Mouse (Mus musculus): ENCODE measurements around the gene Gm11034. TPM values are rescaled to one million over a fixed set of nuclear protein-coding genes. Genes with fewer than 3 reads are reported as not detected.

Gm11034 gene
- total and polyA plus RNA-seq, 3 experiments = not detected

DNA sequence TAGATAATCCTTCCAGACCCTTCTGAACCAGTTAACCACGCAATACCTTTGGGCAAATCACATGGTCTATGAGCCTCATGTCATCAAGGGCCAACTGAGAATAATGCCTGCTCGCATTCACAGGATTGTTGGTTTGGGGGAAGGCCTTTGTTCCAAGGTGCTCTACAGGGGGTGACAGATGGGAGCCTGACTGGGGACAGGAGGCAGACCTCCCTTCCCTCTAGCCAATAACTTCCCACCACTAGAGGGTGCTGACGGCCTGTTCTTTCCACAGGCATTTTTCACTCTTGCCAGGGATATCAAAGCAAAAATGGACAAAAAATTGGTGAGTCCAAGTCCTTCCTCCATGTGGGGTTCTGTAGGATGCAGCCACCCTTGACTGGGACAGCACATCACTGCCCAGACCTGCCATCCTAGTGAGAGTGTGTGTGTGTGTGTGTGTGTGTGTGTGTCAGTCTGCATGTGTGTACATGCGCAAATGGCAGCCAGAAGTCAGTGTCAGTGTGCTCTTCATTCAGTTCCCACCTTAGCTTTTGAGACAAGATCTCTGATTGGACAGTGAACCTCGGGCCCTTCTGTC is 36.0 kb downstream of the Gm11034 start (continued):
- TF ChIP-seq MYC (IDR thresholded peaks at IDR 0.05; ENCODE audit: low read depth, low read length) (no peak), CHD1 (IDR thresholded peaks at IDR 0.05; ENCODE audit: low read depth, low read length) (no peak), EP300 (IDR thresholded peaks at IDR 0.05; ENCODE audit: low read length) (no peak), MAZ (IDR thresholded peaks at IDR 0.05; ENCODE audit: low read depth, low read length) (no peak), MAX (IDR thresholded peaks at IDR 0.05; ENCODE audit: low read length) (0 out of 2 replicates have a peak, but pooled peaks have one; percentile 15)

DNA sequence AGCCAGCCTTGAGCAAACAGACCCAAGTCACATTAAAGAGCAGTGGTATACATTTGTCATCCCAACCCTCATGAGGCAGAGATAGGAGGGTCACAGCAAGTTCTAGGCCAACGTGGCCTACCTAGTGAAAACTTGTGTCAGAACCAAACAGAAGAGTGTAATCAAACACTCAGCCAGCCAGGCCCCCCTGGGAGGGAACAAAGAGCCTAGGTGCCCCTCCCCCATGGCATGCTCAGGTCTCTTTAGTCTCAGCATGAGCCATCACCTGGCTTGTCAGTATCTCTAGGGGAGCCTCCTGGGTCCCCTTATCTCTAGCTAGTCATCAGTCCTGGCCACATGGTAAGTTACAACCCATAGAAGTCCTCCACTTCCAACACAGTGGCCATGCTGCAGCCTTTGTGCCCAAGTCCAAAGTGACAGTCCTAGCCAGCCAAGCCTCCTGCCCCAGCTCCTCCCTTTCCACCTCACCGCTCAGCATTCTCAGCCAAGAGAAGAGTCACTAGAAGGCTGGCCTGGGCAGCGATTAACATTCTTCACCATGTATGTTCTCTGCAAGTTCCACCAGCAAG is 43.7 kb downstream of the Gm11034 start:
- Histone ChIP-seq H3K36me3 (replicated peaks in 1 of 2; ENCODE audit: control insufficient read depth in 1 of 2, insufficient read depth in 1 of 2, low read length in 1 of 2) (peaks cover 64 to 95% of the 10 kb centered on the region in 2 experiments), H3K9me3 (replicated peaks; ENCODE audit: low read length) (no peaks in the 10 kb centered on the region), H3K4me1 (ENCODE audit: control insufficient read depth in 1 of 2, insufficient read depth in 2 of 2) (peaks cover 31 to 65% of the 10 kb centered on the region in 2 experiments), H3K4me3 (replicated peaks in 1 of 3; ENCODE audit: low read depth in 2 of 3, low read length in 2 of 3, poor library complexity in 1 of 3) (no peak overlapping the region), H3K27ac (ENCODE audit: insufficient read depth, low read depth) (peak overlapping the region; percentile 92), H3K4me2 (ENCODE audit: insufficient read depth, low read depth, poor library complexity, severe bottlenecking) (peak overlapping the region; percentile 7), H3K27me3 (replicated peaks) (no peaks in the 10 kb centered on the region), H3K9ac (ENCODE audit: insufficient read depth, low read depth) (peak overlapping the region; percentile 22; the same call in 1 of the 2 replicates), H3K79me2 (replicated peaks; ENCODE audit: control insufficient read depth, extremely low read depth, insufficient read depth, poor library complexity, severe bottlenecking) (peaks cover 33% of the 10 kb centered on the region)
- TF ChIP-seq GABPA (IDR thresholded peaks at IDR 0.05; ENCODE audit: insufficient replicate concordance, low read depth, low read length) = no peak
- TF ChIP-seq POLR2A (IDR thresholded peaks at IDR 0.05; ENCODE audit: low read depth, low read length) = 0 out of 2 replicates have a peak, but pooled peaks have one; percentile 0
- DNase-seq (ENCODE audit: extremely low read depth) = peak; percentile 61
- in situ Hi-C loops (cut with MboI; ENCODE audit: low pct_ligation_motif_present, low pct_unique_long_range_greater_than_20kb, low sequenced_read_pairs) = no loop called here
- dilution Hi-C loops (cut with MboI; ENCODE audit: extremely low pct_ligation_motif_present, extremely low pct_unique_long_range_greater_than_20kb, low sequenced_read_pairs) = no loop called here

DNA sequence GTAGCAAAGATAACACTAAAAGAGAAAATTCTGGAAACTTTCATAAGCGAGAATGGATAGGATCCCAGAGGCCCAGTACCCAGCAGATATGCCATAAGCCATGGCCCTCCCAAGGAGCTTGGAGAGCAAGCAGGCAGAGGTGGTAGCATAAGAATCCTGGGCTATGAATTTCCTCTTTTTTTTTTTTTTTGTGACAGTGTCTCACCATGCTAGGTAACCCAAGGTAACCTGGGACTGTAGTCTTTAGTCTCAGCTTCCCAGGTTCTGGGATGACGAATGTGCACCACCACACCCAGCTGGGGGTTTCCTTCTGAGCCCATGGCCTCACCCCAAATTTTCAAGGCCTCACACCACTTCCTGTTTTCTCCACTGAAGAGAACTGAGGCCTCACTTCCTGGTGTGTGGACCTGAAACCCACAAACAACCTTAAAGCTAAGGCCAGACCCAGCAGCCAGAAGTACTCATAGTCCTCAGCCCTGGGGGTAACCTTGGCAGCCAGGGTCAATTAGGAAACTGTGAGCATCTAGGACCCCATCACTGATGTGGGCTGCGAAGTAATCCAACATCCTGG is 44.3 kb downstream of the Gm11034 start:
- H3K4me1 ChIP-seq (ENCODE audit: control insufficient read depth in 1 of 2, insufficient read depth in 2 of 2) = peaks cover 31 to 67% of the 10 kb centered on the region in 2 experiments
- no peaks in the 10 kb centered on the region for H3K9me3 ChIP-seq (replicated peaks; ENCODE audit: low read length)
- peaks cover 39% of the 10 kb centered on the region for H3K79me2 ChIP-seq (replicated peaks; ENCODE audit: control insufficient read depth, extremely low read depth, insufficient read depth, poor library complexity, severe bottlenecking)
- H3K27ac ChIP-seq (ENCODE audit: insufficient read depth, low read depth) = peak overlapping the region; percentile 92
- H3K9ac ChIP-seq (ENCODE audit: insufficient read depth, low read depth) = peak overlapping the region; percentile 22; the same call in 1 of the 2 replicates
- peak; percentile 89 for DNase-seq (ENCODE audit: extremely low read depth)
- peaks cover 63 to 95% of the 10 kb centered on the region in 2 experiments for H3K36me3 ChIP-seq (replicated peaks in 1 of 2; ENCODE audit: control insufficient read depth in 1 of 2, insufficient read depth in 1 of 2, low read length in 1 of 2)
- dilution Hi-C loops (cut with MboI; ENCODE audit: extremely low pct_ligation_motif_present, extremely low pct_unique_long_range_greater_than_20kb, low sequenced_read_pairs) = no loop called here
- in situ Hi-C loops (cut with MboI; ENCODE audit: low pct_ligation_motif_present, low pct_unique_long_range_greater_than_20kb, low sequenced_read_pairs) = no loop called here
- TF ChIP-seq EP300 (IDR thresholded peaks at IDR 0.05; ENCODE audit: low read length) (peak; percentile 88), JUND (conservative IDR thresholded peaks at IDR 0.05; ENCODE audit: low read depth, low read length) (no peak), KAT2A (IDR thresholded peaks at IDR 0.05; ENCODE audit: insufficient replicate concordance, low read length) (no peak), CHD2 (IDR thresholded peaks at IDR 0.05; ENCODE audit: low read length) (peak; percentile 52), IRF4 (IDR thresholded peaks at IDR 0.05; ENCODE audit: low read depth, low read length) (peak; percentile 82), BHLHE40 (IDR thresholded peaks at IDR 0.05; ENCODE audit: low read depth, low read length) (peak; percentile 53), SIN3A (IDR thresholded peaks at IDR 0.05; ENCODE audit: low read length) (peak; percentile 50; the same call in 1 of the 2 replicates), ETS1 (conservative IDR thresholded peaks at IDR 0.05; ENCODE audit: low read depth, low read length) (peak; percentile 81), MYC (IDR thresholded peaks at IDR 0.05; ENCODE audit: low read depth, low read length) (peak; percentile 46; the same call in 1 of the 2 replicates), MXI1 (IDR thresholded peaks at IDR 0.05; ENCODE audit: low read depth, low read length) (no peak), JUN (IDR thresholded peaks at IDR 0.05; ENCODE audit: insufficient read depth, low read depth, low read length) (0 out of 2 replicates have a peak, but pooled peaks have one; percentile 35), MAX (IDR thresholded peaks at IDR 0.05; ENCODE audit: low read length) (no peak), USF1 (IDR thresholded peaks at IDR 0.05; ENCODE audit: low read depth, low read length) (no peak), ELF1 (IDR thresholded peaks at IDR 0.05; ENCODE audit: low read depth, low read length) (peak; percentile 94), POLR2A (IDR thresholded peaks at IDR 0.05; ENCODE audit: low read depth, low read length) (0 out of 2 replicates have a peak, but pooled peaks have one; percentile 22), PAX5 (IDR thresholded peaks at IDR 0.05; ENCODE audit: low read length) (no peak), ZNF384 (IDR thresholded peaks at IDR 0.05; ENCODE audit: low read depth, low read length) (peak; percentile 89), TCF12 (IDR thresholded peaks at IDR 0.05; ENCODE audit: low read depth, low read length) (peak; percentile 74; the same call in 1 of the 2 replicates)
- peak overlapping the region; percentile 7 for H3K4me2 ChIP-seq (ENCODE audit: insufficient read depth, low read depth, poor library complexity, severe bottlenecking)
- H3K4me3 ChIP-seq (replicated peaks in 1 of 3; ENCODE audit: low read depth in 2 of 3, low read length in 2 of 3, poor library complexity in 1 of 3) = no peak overlapping the region
- no peaks in the 10 kb centered on the region for H3K27me3 ChIP-seq (replicated peaks)

All from CH12.LX (cell line).